Mouse (Mus musculus) CH12.LX (cell line): ENCODE results near the gene Sytl5. TPM values are rescaled to one million over a fixed set of nuclear protein-coding genes. Genes with fewer than 3 reads are reported as not detected.

Source experiments
- DNase-seq: peaks from one replicate; pipeline ENCODE4 v3.0.0-alpha.2; 2013; ENCODE audit errors: extremely low read depth
- H3K27ac ChIP-seq: 2 replicates; pipeline ENCODE4 v1.5.1; 2012; ENCODE audit warnings: low read depth, mild to moderate bottlenecking, control low read depth, moderate library complexity; ENCODE audit not compliant: insufficient read depth
- H3K27me3 ChIP-seq: replicated peaks from 2 replicates; pipeline ENCODE3; 2012; ENCODE audit warnings: inconsistent platforms
- H3K36me3 ChIP-seq, 2 experiments: replicated peaks in 1 of 2; 2 replicates each; pipeline versions ENCODE3 to v1.6.1; 2012; ENCODE audit warnings: inconsistent platforms in 1 of 2, low read length in 1 of 2, mild to moderate bottlenecking in 1 of 2, mixed read lengths in 1 of 2, moderate library complexity in 1 of 2; ENCODE audit not compliant: control insufficient read depth in 1 of 2, insufficient read depth in 1 of 2
- H3K4me1 ChIP-seq, 2 experiments: 2 replicates each; pipeline ENCODE4 v1.6.1; 2012; ENCODE audit warnings: inconsistent platforms in 1 of 2, moderate library complexity in 1 of 2; ENCODE audit not compliant: insufficient read depth in 2 of 2, control insufficient read depth in 1 of 2
- H3K4me2 ChIP-seq: 2 replicates; pipeline ENCODE4 v1.6.1; 2012; ENCODE audit warnings: low read depth, mild to moderate bottlenecking, control low read depth; ENCODE audit not compliant: poor library complexity, insufficient read depth, severe bottlenecking
- H3K4me3 ChIP-seq, 3 experiments: fragments of 150-350 bp in 1 of 3; sonication (generic) in 1 of 3; replicated peaks in 1 of 3; 2 replicates each; pipeline versions ENCODE3 to v1.5.1; 2011 to 2012; ENCODE audit warnings: low read depth in 2 of 3, low read length in 2 of 3, mild to moderate bottlenecking in 2 of 3, moderate library complexity in 2 of 3, control low read depth in 1 of 3, improper control_type of control experiment in 1 of 3, inconsistent platforms in 1 of 3, mixed read lengths in 1 of 3; ENCODE audit not compliant: poor library complexity in 1 of 3
- H3K79me2 ChIP-seq: replicated peaks from 2 replicates; pipeline ENCODE4 v1.6.1; 2012; ENCODE audit warnings: mild to moderate bottlenecking, moderate library complexity; ENCODE audit not compliant: control insufficient read depth, poor library complexity, insufficient read depth, severe bottlenecking; ENCODE audit errors: extremely low read depth
- H3K9ac ChIP-seq: 2 replicates; pipeline ENCODE4 v1.6.1; 2012; ENCODE audit warnings: low read depth, mild to moderate bottlenecking, control low read depth, moderate library complexity; ENCODE audit not compliant: insufficient read depth
- H3K9me3 ChIP-seq: replicated peaks from 2 replicates; pipeline ENCODE3; 2012; ENCODE audit warnings: low read length, inconsistent platforms, mixed read lengths
- BHLHE40 ChIP-seq: IDR thresholded peaks from 2 replicates; pipeline ENCODE4 v1.6.1; 2011; ENCODE audit warnings: mild to moderate bottlenecking, low read depth, low read length, improper control_type of control experiment
- CHD2 ChIP-seq: IDR thresholded peaks from 2 replicates; pipeline ENCODE4 v1.6.1; 2011; ENCODE audit warnings: low read length, improper control_type of control experiment
- CTCF ChIP-seq, 2 experiments: IDR thresholded peaks in 1 of 2; conservative IDR thresholded peaks in 1 of 2; 2 replicates each; pipeline ENCODE4 v1.5.1; 2011 to 2012; ENCODE audit warnings: low read depth in 2 of 2, low read length in 2 of 2, improper control_type of control experiment in 1 of 2, inconsistent platforms in 1 of 2, mild to moderate bottlenecking in 1 of 2, moderate library complexity in 1 of 2
- E2F4 ChIP-seq: IDR thresholded peaks from 2 replicates; pipeline ENCODE4 v1.6.1; 2011; ENCODE audit warnings: low read depth, low read length, improper control_type of control experiment; ENCODE audit not compliant: insufficient replicate concordance
- ELF1 ChIP-seq: IDR thresholded peaks from 2 replicates; pipeline ENCODE4 v1.6.1; 2014; ENCODE audit warnings: low read depth, mild to moderate bottlenecking, inconsistent platforms, low read length, improper control_type of control experiment
- EP300 ChIP-seq: IDR thresholded peaks from 2 replicates; pipeline ENCODE4 v1.6.1; 2011; ENCODE audit warnings: low read length, improper control_type of control experiment
- ETS1 ChIP-seq: conservative IDR thresholded peaks from 2 replicates; pipeline ENCODE4 v1.6.1; 2012; ENCODE audit warnings: low read depth, mild to moderate bottlenecking, inconsistent platforms, low read length, improper control_type of control experiment, moderate library complexity
- GABPA ChIP-seq: IDR thresholded peaks from 2 replicates; pipeline ENCODE4 v1.6.1; 2012; ENCODE audit warnings: low read depth, low read length, improper control_type of control experiment, inconsistent platforms; ENCODE audit not compliant: insufficient replicate concordance
- HCFC1 ChIP-seq: IDR thresholded peaks from 2 replicates; pipeline ENCODE4 v1.6.1; 2012; ENCODE audit warnings: low read depth, mild to moderate bottlenecking, inconsistent platforms, low read length, improper control_type of control experiment
- IRF4 ChIP-seq: IDR thresholded peaks from 2 replicates; pipeline ENCODE4 v1.6.1; 2014; ENCODE audit warnings: low read depth, mild to moderate bottlenecking, inconsistent platforms, low read length, improper control_type of control experiment
- JUN ChIP-seq: IDR thresholded peaks from 2 replicates; pipeline ENCODE4 v1.6.1; 2011; ENCODE audit warnings: low read depth, mild to moderate bottlenecking, low read length, improper control_type of control experiment, moderate library complexity; ENCODE audit not compliant: insufficient read depth
- JUND ChIP-seq: conservative IDR thresholded peaks from 2 replicates; pipeline ENCODE4 v1.6.1; 2011; ENCODE audit warnings: low read depth, low read length, improper control_type of control experiment
- KAT2A ChIP-seq: IDR thresholded peaks from 2 replicates; pipeline ENCODE4 v1.6.1; 2012; ENCODE audit warnings: low read length, improper control_type of control experiment, inconsistent platforms; ENCODE audit not compliant: insufficient replicate concordance
- MAFK ChIP-seq: IDR thresholded peaks from 2 replicates; pipeline ENCODE4 v1.6.1; 2011; ENCODE audit warnings: low read length, improper control_type of control experiment; ENCODE audit not compliant: insufficient replicate concordance
- MAZ ChIP-seq: IDR thresholded peaks from 2 replicates; pipeline ENCODE4 v1.6.1; 2012; ENCODE audit warnings: low read depth, mild to moderate bottlenecking, inconsistent platforms, low read length, improper control_type of control experiment, moderate library complexity
- MEF2A ChIP-seq: IDR thresholded peaks from 2 replicates; pipeline ENCODE4 v1.6.1; 2014; ENCODE audit warnings: low read depth, mild to moderate bottlenecking, inconsistent platforms, low read length, improper control_type of control experiment, borderline replicate concordance
- MXI1 ChIP-seq: IDR thresholded peaks from 2 replicates; pipeline ENCODE4 v1.6.1; 2011; ENCODE audit warnings: mild to moderate bottlenecking, low read depth, low read length, improper control_type of control experiment
- MYC ChIP-seq: IDR thresholded peaks from 2 replicates; pipeline ENCODE4 v1.6.1; 2011; ENCODE audit warnings: low read depth, mild to moderate bottlenecking, improper control_type of control experiment, low read length
- NELFE ChIP-seq: IDR thresholded peaks from 2 replicates; pipeline ENCODE4 v1.6.1; 2011; ENCODE audit warnings: low read depth, low read length, improper control_type of control experiment
- POLR2A ChIP-seq: IDR thresholded peaks from 2 replicates; pipeline ENCODE4 v1.6.1; 2011; ENCODE audit warnings: low read depth, mild to moderate bottlenecking, improper control_type of control experiment, low read length
- POLR2AphosphoS2 ChIP-seq: IDR thresholded peaks from 2 replicates; pipeline ENCODE4 v1.6.1; 2011; ENCODE audit warnings: low read depth, low read length, improper control_type of control experiment
- RCOR1 ChIP-seq: conservative IDR thresholded peaks from 2 replicates; pipeline ENCODE4 v1.6.1; 2012; ENCODE audit warnings: low read depth, mild to moderate bottlenecking, inconsistent platforms, low read length, improper control_type of control experiment
- SIN3A ChIP-seq: IDR thresholded peaks from 2 replicates; pipeline ENCODE4 v1.6.1; 2012; ENCODE audit warnings: low read length, improper control_type of control experiment, inconsistent platforms
- TBP ChIP-seq: conservative IDR thresholded peaks from 2 replicates; pipeline ENCODE4 v1.6.1; 2011; ENCODE audit warnings: low read depth, low read length, improper control_type of control experiment
- TCF12 ChIP-seq: IDR thresholded peaks from 2 replicates; pipeline ENCODE4 v1.6.1; 2014; ENCODE audit warnings: low read depth, mild to moderate bottlenecking, inconsistent platforms, low read length, improper control_type of control experiment
- UBTF ChIP-seq: IDR thresholded peaks from 2 replicates; pipeline ENCODE4 v1.6.1; 2012; ENCODE audit warnings: low read depth, mild to moderate bottlenecking, inconsistent platforms, low read length, improper control_type of control experiment, moderate library complexity
- USF1 ChIP-seq: IDR thresholded peaks from 2 replicates; pipeline ENCODE4 v1.6.1; 2014; ENCODE audit warnings: low read depth, mild to moderate bottlenecking, inconsistent platforms, low read length, improper control_type of control experiment
- USF2 ChIP-seq: conservative IDR thresholded peaks from 2 replicates; pipeline ENCODE4 v1.6.1; 2011; ENCODE audit warnings: low read depth, low read length, improper control_type of control experiment
- ZC3H11A ChIP-seq: IDR thresholded peaks from 2 replicates; pipeline ENCODE4 v1.6.1; 2012; ENCODE audit warnings: low read depth, mild to moderate bottlenecking, inconsistent platforms, low read length, improper control_type of control experiment
- ZMIZ1 ChIP-seq: IDR thresholded peaks from 2 replicates; pipeline ENCODE4 v1.6.1; 2012; ENCODE audit warnings: low read depth, mild to moderate bottlenecking, inconsistent platforms, low read length, improper control_type of control experiment
- dilution Hi-C: fragments of 300-500 bp; cut with MboI; formaldehyde crosslinking; loops from 2 replicates; pipeline ENCODE4 v1.14.3; 2020; ENCODE audit warnings: low sequenced_read_pairs; ENCODE audit not compliant: extremely low pct_unique_long_range_greater_than_20kb, extremely low pct_ligation_motif_present
- in situ Hi-C: fragments of 300-500 bp; cut with MboI; formaldehyde crosslinking; loops from 3 replicates; pipeline ENCODE4 v1.14.3; 2019; ENCODE audit warnings: low sequenced_read_pairs, low pct_ligation_motif_present, low pct_unique_long_range_greater_than_20kb, mixed read lengths
- polyA plus RNA-seq: library from polyadenylated mRNA; unstranded; fragments of >175 nt; gene quantifications from 2 replicates; pipeline ENCODE4 v1.2.1, GENCODE M21; 2012; ENCODE audit warnings: low read depth; ENCODE audit not compliant: insufficient read length
- total RNA-seq, 2 experiments: library from RNA; depleted of rRNA; stranded (reverse); fragments of 300-350 nt in 1 of 2; fragments of >200 nt in 1 of 2; gene quantifications; 2 replicates each; pipeline ENCODE4 v1.2.3; 2012 to 2014

The Sytl5 gene
- total and polyA plus RNA-seq, 3 experiments = 0.10 to 0.13 TPM; not detected in 1

DNA sequence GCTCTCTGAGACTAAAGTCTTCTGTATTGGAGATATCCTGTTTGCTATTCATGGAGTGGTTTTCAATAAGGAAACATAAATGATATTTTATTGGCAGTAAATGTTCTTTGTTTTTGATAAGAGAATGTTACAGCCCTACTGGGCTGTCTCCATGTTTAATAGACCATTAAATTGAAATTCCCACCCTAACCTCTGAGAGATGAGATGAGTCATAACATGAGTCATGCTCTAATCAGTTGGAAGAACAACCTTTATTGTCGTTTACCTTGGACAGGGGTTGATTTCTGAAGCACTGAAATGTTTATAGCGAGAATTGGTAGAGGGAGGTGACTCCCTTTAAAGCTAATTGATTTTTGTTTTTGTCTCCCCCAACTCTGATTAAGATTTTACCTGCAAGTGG lies 24.1 kb downstream of the Sytl5 start:
- TF ChIP-seq ELF1 = no peak
- no peak for TF ChIP-seq HCFC1
- TF ChIP-seq KAT2A = no peak
- TF ChIP-seq ZMIZ1 = no peak
- no peak for TF ChIP-seq MAFK
- no peak for TF ChIP-seq NELFE
- TF ChIP-seq TBP = no peak
- no peak for TF ChIP-seq ZC3H11A
- TF ChIP-seq POLR2AphosphoS2 = no peak
- TF ChIP-seq USF1 = no peak
- no peak for TF ChIP-seq MYC
- TF ChIP-seq JUN = no peak
- no peak for TF ChIP-seq CTCF (conservative IDR thresholded peaks at IDR 0.05 in 1 of 2, IDR thresholded peaks at IDR 0.05 in 1 of 2; ENCODE audit: low read depth in 2 of 2, low read length in 2 of 2)
- no peak for TF ChIP-seq GABPA
- TF ChIP-seq UBTF = no peak
- TF ChIP-seq MAZ = no peak
- TF ChIP-seq SIN3A = no peak
- no peak overlapping the region for H3K4me2 ChIP-seq
- no peak overlapping the region for H3K4me3 ChIP-seq
- H3K27me3 ChIP-seq = no peaks in the 10 kb centered on the region
- in situ Hi-C loops = no loop called here
- dilution Hi-C loops = no loop called here
- H3K36me3 ChIP-seq = no peaks in the 10 kb centered on the region
- H3K4me1 ChIP-seq = no peaks in the 10 kb centered on the region
- no peak overlapping the region for H3K9ac ChIP-seq
- H3K27ac ChIP-seq = no peak overlapping the region
- DNase-seq = no peak
- H3K9me3 ChIP-seq = no peaks in the 10 kb centered on the region
- H3K79me2 ChIP-seq = no peaks in the 10 kb centered on the region

- Histone ChIP-seq H3K79me2 (no peaks in the 10 kb centered on the region), H3K4me3 (no peak overlapping the region), H3K4me1 (no peaks in the 10 kb centered on the region), H3K36me3 (no peaks in the 10 kb centered on the region), H3K27me3 (no peaks in the 10 kb centered on the region), H3K4me2 (peak overlapping the region; percentile 29; the same call in 1 of the 2 replicates)
- in situ Hi-C loops = no loop called here
- dilution Hi-C loops = no loop called here
- DNase-seq = peak; percentile 55
- TF ChIP-seq IRF4 (peak; percentile 86), CTCF (conservative IDR thresholded peaks at IDR 0.05 in 1 of 2, IDR thresholded peaks at IDR 0.05 in 1 of 2; ENCODE audit: low read depth in 2 of 2, low read length in 2 of 2) (no peak), ETS1 (peak; percentile 55), USF2 (no peak), EP300 (peak; percentile 86), MXI1 (no peak), BHLHE40 (peak; percentile 55), USF1 (no peak), E2F4 (no peak), JUN (peak; percentile 68), RCOR1 (0 out of 2 replicates have a peak, but pooled peaks have one; percentile 15), TCF12 (peak; percentile 47; the same call in 1 of the 2 replicates), MAFK (peak; percentile 73; the same call in 1 of the 2 replicates), ELF1 (no peak), CHD2 (no peak), MEF2A (peak; percentile 29; the same call in 1 of the 2 replicates), JUND (peak; percentile 85), SIN3A (no peak), MYC (no peak), POLR2AphosphoS2 (no peak), POLR2A (no peak)
- TF ChIP-seq, all 38 proteins: peak for 10
- no peak overlapping the region for H3K9ac ChIP-seq
- no peaks in the 10 kb centered on the region for H3K9me3 ChIP-seq
- no peak overlapping the region for H3K27ac ChIP-seq
Measured at GRCm38 (mm10) chrX:9933839-9934238, 48.4 kb downstream of the Sytl5 start.
